Mouse (Mus musculus): Measurements from ENCODE around the gene Olfr1418.

Olfr1418 gene

GRCm38 (mm10) chr19:11810003-11810758 is 50.7 kb downstream of the Olfr1418 start:
- DNase-seq = no peak

- no peak for DNase-seq
Measured at GRCm38 (mm10) chr19:11808452-11808851, 52.4 kb downstream of the Olfr1418 start.

- no peak for DNase-seq
Measured at GRCm38 (mm10) chr19:11807822-11808221, 53.0 kb downstream of the Olfr1418 start.

- no peak for DNase-seq
Measured at GRCm38 (mm10) chr19:11807251-11807650, 53.6 kb downstream of the Olfr1418 start.

- DNase-seq = no peak
Measured at GRCm38 (mm10) chr19:11804423-11804822, 56.4 kb downstream of the Olfr1418 start.
